Mouse (Mus musculus) CH12.LX (cell line): Measurements from ENCODE around the gene Vmn2r71.

Experiments used
- EP300 ChIP-seq: IDR thresholded peaks from 2 replicates; pipeline ENCODE4 v1.6.1; 2011; ENCODE audit warnings: low read length, improper control_type of control experiment
- ETS1 ChIP-seq: conservative IDR thresholded peaks from 2 replicates; pipeline ENCODE4 v1.6.1; 2012; ENCODE audit warnings: low read depth, mild to moderate bottlenecking, inconsistent platforms, low read length, improper control_type of control experiment, moderate library complexity
- KAT2A ChIP-seq: IDR thresholded peaks from 2 replicates; pipeline ENCODE4 v1.6.1; 2012; ENCODE audit warnings: low read length, improper control_type of control experiment, inconsistent platforms; ENCODE audit not compliant: insufficient replicate concordance
- USF2 ChIP-seq: conservative IDR thresholded peaks from 2 replicates; pipeline ENCODE4 v1.6.1; 2011; ENCODE audit warnings: low read depth, low read length, improper control_type of control experiment

DNA sequence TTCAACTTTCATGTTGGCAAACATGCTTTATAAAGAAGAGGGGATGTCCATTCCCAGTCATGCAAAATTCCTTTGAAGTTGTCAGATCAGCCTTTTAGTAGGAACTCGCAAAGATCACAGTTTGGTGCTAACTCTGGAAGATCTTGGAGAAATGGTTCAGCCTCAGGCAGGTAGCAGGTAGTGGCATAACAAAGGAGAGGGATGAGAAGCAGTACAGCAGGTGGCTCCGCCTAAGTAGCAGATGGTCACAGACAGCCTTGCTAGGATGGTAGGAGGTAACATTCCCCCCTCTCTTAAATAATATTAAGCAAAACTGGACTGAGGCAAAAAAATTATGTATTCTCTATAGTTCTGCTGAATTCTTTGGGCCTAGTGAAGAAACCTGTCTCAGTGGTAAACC is 20.8 kb upstream of the Vmn2r71 start:
- TF ChIP-seq KAT2A (no peak), ETS1 (no peak), USF2 (no peak), EP300 (no peak)
